Mouse (Mus musculus) bone marrow, adult 2 months (tissue): ENCODE data around the gene Kat2b.

Experiments
- CTCF ChIP-seq: fragments of 200-500 bp; IDR thresholded peaks from 2 replicates; pipeline ENCODE4 v1.5.1; 2011; ENCODE audit warnings: low read length, control low read depth; ENCODE audit not compliant: control insufficient read depth, insufficient read depth
- POLR2A ChIP-seq: fragments of 200-500 bp; IDR thresholded peaks from 2 replicates; pipeline ENCODE4 v1.6.1; 2011; ENCODE audit warnings: low read depth, mild to moderate bottlenecking, control low read depth, low read length, borderline replicate concordance; ENCODE audit not compliant: control insufficient read depth

- no peak for TF ChIP-seq CTCF
- TF ChIP-seq POLR2A: no peak
These were observed 17.4 kb downstream of the Kat2b start for GRCm38 (mm10) chr17:53583846-53584579.
